Mouse (Mus musculus): ENCODE measurements around the gene Prmt7.

Gene Prmt7

GRCm38 (mm10) chr8:106226589-106226988 is 15.9 kb downstream of the Prmt7 start:
- peak; percentile 74 for DNase-seq

GRCm38 (mm10) chr8:106231536-106231935 is 20.8 kb downstream of the Prmt7 start:
- no peak for DNase-seq

GRCm38 (mm10) chr8:106232751-106233150 is 22.0 kb downstream of the Prmt7 start:
- DNase-seq: no peak

GRCm38 (mm10) chr8:106234567-106235261 is 24.0 kb downstream of the Prmt7 start:
- DNase-seq: peak; percentile 59

GRCm38 (mm10) chr8:106237106-106237505 is 26.4 kb downstream of the Prmt7 start:
- DNase-seq: peak; percentile 72

- no peak for DNase-seq
Observed at GRCm38 (mm10) chr8:106250186-106250585, 39.5 kb downstream of the Prmt7 start.

- DNase-seq: no peak
Observed at GRCm38 (mm10) chr8:106258169-106258568, 47.4 kb downstream of the Prmt7 start.

GRCm38 (mm10) chr8:106259579-106260255 is 49.0 kb downstream of the Prmt7 start:
- no peak for DNase-seq

GRCm38 (mm10) chr8:106260894-106261293 is 50.2 kb downstream of the Prmt7 start:
- no peak for DNase-seq

GRCm38 (mm10) chr8:106262343-106262742 is 51.6 kb downstream of the Prmt7 start:
- peak; percentile 38 for DNase-seq

GRCm38 (mm10) chr8:106263928-106264327 is 53.2 kb downstream of the Prmt7 start:
- no peak for DNase-seq

GRCm38 (mm10) chr8:106265398-106265797 is 54.7 kb downstream of the Prmt7 start:
- DNase-seq: no peak

GRCm38 (mm10) chr8:106268710-106269346 is 58.1 kb downstream of the Prmt7 start:
- DNase-seq: no peak

GRCm38 (mm10) chr8:106270804-106271203 is 60.1 kb downstream of the Prmt7 start:
- no peak for DNase-seq

- DNase-seq: no peak
Observed at GRCm38 (mm10) chr8:106271378-106271777, 60.6 kb downstream of the Prmt7 start.

GRCm38 (mm10) chr8:106273468-106273867 is 62.7 kb downstream of the Prmt7 start:
- DNase-seq: no peak

GRCm38 (mm10) chr8:106276709-106277317 is 66.1 kb downstream of the Prmt7 start:
- no peak for DNase-seq

GRCm38 (mm10) chr8:106278367-106279042 is 67.8 kb downstream of the Prmt7 start:
- DNase-seq: no peak

- no peak for DNase-seq
Observed at GRCm38 (mm10) chr8:106280154-106280553, 69.4 kb downstream of the Prmt7 start.

- DNase-seq: no peak
Observed at GRCm38 (mm10) chr8:106280844-106281243, 70.1 kb downstream of the Prmt7 start.

- no peak for DNase-seq
Observed at GRCm38 (mm10) chr8:106287445-106287844, 76.7 kb downstream of the Prmt7 start.

- DNase-seq: no peak
Observed at GRCm38 (mm10) chr8:106288732-106289131, 78.0 kb downstream of the Prmt7 start.

GRCm38 (mm10) chr8:106289464-106289863 is 78.7 kb downstream of the Prmt7 start:
- no peak for DNase-seq

Data from kidney, postnatal 10 days (tissue).